Mouse (Mus musculus) retina, adult 2 months (tissue): ENCODE measurements around the gene Manbal.

ENCODE experiments used
- DNase-seq: peaks from one replicate; pipeline ENCODE4 v3.0.0-alpha.2; 2012; ENCODE audit warnings: low read depth, low spot score

The Manbal gene

GRCm38 (mm10) chr2:157367184-157367893, at the start of gene Manbal:
Gene Manbal, plus strand, starts transcription at chr2:157367594.
- DNase-seq, result peak; percentile 80

DNA sequence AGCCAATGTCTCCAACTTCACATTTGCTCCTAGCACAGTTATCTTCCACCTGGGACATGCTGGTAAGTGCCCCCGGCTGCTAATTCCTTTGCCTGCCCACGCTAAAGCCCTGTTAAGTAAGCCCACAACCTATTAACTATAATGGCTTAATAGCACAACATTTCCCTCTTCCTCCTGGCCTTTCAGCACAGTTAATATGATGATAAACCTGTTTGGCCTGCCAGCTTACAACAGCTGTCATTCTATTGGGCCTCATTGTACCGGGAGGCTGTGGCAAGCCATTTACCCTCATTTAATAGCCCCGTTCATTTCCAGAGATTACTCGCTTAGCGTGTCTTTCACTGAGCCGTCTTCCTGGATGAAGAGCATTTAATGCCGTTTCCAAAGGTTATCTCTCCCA, 47.3 kb upstream of the Manbal start:
- DNase-seq, result no peak

GRCm38 (mm10) chr2:157320886-157321285, 46.5 kb upstream of the Manbal start:
- no peak for DNase-seq

DNA sequence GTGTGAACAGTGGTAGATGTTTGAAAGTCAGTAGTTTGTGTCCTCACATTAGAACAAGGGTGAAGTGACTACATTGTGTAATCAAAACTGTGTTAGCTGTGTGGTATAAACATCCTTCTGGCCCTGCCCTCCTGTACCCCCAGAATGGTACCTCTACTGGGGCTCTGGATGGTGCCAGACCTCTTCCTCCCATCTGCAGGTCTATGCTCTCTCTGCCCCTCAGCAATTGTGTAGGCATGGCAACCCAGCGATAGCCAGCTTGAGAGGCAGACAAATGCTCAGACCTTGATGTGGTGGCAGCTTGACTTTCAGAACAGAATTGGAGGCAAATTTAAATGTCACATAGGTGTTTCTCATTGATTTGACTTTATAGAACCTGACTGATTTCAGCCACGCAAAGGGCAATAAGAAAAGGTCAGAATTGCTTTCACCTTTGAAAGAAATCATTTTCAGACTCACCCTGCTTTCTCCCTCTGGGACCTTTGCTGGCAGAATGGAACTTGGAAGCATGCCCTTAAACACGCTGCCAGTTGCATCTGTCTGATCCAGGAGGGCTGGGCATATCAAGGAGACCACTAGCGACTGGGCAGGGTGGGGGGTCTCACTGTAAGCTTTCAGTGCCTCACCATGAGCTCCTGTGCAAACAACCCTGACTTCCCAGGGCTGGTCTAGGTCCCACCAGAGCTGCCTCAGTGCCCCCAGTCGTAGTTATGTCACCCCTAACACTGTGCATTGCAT, 45.2 kb upstream of the Manbal start:
- no peak for DNase-seq

DNA sequence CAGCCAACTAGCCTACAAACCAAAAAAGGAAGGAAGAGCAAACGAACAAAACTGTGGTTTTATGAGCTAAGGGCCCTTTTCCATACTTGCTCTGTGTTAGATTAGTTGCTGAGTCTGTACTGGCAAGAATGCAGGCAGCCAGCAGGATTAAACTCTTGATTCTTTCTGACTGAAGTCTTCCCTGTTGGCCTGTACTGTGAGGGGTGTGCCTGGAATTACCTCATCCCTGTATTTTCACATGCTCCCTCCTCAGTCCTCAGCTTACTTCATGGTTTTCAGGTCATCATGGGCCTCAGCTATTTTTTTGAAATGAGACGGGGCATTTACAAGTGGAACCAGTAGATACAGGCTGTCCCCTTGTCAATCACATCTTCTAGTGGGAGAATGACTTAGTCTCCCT, 42.2 kb upstream of the Manbal start:
- DNase-seq, result no peak

- DNase-seq, result no peak
Measured at GRCm38 (mm10) chr2:157328106-157328505, 39.3 kb upstream of the Manbal start.

- DNase-seq, result no peak
Measured at GRCm38 (mm10) chr2:157328570-157328969, 38.8 kb upstream of the Manbal start.

DNA sequence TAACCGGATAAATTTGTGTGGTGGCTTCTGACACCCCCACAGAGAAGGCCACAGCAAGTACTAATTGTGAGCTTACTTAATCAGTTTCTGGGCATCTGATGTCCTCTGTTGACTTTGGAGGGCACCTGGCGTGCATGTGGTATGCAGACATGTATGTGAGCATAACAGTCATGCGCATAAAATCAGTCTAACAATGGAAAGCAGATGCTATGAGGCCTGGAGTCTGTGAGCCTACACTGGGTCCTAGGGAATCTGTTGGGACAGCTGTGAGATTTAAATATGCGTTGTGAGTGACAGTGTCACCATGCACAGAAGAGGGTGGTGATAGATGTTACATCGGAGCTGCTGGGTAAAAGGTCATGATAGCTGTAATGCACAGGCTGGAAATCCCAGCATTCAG, 35.3 kb upstream of the Manbal start:
- DNase-seq, result no peak

GRCm38 (mm10) chr2:157338663-157339062, 28.7 kb upstream of the Manbal start:
- no peak for DNase-seq

GRCm38 (mm10) chr2:157339532-157339931, 27.9 kb upstream of the Manbal start:
- no peak for DNase-seq

DNA sequence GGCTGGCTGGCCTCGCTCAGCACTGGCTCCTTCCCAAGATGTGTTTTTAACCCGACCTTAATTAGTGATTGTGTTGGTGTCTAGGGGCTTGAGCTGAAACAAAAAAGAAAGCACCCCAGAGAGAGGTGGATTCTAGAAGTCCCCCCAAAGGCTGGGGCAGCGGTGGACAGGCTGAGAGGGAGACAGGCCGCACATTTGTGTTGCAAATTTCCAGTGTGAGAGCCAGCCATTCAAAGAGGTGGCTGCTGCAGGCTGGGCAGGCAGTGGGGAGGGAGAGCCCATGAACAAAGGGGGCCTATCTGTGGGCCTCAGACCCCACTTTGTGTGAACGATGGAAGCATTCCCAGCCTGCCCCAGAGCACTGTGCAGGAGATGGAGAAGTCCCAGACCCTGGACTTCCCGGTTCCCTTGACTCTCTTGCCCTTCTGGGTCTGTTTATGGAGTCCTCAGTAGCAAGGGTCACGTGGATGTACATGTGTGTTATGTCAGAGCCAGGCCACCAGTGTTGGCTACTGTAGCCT, 27.1 kb upstream of the Manbal start:
- DNase-seq, result no peak

DNA sequence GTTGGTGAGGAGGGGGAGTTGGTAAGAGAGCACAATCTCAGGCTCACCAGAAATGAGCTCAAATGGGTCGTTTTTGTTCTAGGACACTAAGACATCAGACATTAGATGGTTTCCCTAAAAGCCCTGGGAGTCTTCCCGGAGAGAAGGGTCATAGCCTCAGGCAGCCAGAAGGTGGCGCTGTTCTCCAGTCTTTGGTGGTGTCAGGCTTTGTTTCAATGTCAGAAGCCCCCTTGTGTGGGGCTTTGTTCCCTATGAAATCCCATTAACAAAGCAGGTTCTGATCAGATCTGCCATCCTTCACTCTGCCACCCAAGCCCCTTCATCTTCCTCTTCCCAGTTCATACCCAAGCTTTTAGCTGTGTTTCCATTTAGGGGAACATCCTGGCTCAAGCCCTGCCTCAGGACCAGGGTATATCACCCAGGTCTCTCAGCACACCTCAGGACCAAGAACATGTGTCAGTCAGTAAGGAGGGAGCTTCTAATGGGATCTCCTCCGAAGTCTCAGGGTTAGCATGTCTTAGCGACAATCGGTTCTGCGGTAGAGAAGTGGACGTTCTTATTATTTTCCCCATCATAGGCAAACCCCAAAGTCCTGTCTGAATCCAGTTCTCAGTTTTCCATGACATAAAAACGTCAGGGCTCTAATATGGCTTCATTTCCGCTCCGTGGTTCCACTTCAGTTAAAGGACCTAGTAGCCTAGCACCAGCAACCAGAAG, 25.7 kb upstream of the Manbal start:
- DNase-seq, result no peak

GRCm38 (mm10) chr2:157342328-157342926, 25.0 kb upstream of the Manbal start:
- no peak for DNase-seq

DNA sequence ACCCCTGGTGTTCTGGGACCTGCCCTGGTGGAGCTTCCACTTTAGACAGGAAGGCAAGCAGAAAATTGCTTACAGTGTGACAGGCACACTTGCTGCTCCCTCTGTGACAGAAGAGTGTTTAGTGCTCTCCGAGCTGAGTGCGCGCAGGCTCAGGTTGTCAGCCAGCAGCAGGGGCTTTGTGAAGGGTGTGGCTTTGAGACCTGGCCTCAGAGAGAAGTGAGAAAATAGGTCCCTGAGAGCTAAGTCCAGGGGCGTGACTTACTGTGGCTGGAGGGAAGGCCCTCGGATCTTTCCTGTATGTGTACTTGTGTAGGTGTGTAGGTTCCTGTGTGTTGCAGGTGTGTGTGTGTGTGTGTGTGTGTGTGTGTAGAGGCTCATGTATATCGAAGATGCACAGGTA, 24.1 kb upstream of the Manbal start:
- DNase-seq, result no peak

GRCm38 (mm10) chr2:157347361-157348159, 19.8 kb upstream of the Manbal start, which contains the start of gene Ghrh:
Gene Ghrh, minus strand, starts transcription at chr2:157347506.
- DNase-seq, result no peak

- DNase-seq, result no peak
Measured at GRCm38 (mm10) chr2:157349121-157349778, 18.1 kb upstream of the Manbal start.

DNA sequence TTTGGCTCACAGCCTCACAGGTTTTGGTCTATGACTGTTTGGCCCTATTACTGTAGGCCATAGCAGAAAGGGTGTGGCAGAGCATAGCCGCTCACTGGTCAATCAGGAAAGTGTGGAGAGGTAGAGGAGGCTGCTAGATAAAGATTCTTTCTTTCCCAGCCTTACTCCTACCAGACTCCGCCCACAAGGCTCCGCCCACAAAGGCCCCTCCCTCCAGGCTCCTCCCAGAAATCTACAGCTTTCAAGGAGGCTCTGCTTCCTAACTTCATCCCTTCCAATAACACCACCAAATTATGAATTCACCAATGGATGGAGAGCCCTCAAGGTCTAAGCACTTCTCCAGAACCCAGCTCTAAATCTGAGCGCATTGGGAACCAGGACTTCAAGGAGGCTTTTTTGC, 14.2 kb upstream of the Manbal start:
- DNase-seq, result no peak

DNA sequence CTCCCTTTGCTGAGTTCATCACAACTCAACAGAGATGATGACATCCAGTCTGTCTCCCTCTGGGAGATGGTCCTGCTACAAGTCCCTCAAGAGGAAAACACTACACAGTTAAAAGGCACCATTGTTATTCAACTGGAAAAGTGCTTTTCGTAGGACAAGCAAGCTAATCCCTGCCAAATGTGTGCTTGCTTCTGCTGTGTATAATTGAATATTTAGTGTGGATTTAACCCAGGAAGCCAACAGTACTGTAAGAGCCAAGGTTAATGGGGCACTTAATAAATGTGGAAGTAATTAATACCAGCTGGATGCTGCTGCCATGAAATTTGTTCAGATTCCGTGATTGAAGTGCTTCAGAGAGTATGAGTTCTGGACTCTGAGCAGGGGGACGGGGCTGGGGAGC, 13.3 kb upstream of the Manbal start:
- DNase-seq, result no peak

DNA sequence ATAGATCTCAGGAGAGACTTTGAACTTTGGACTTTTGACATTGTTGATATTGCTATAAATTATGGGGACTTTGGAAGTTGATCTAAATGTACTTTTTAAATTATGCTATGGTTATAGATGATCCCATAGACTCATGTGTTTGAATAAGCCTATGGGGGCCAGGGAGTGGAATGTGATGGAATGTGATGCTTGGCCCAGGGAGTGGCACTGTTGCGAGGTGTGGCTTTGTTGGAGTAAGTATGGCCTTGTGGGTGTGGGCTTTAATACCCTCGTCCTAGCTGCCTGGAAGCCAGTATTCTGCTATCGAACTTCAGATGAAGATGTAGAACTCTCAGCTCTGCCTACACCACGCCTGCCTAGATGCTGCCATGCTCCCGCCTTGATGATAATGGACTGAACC, 7.4 kb upstream of the Manbal start:
- DNase-seq, result no peak

DNA sequence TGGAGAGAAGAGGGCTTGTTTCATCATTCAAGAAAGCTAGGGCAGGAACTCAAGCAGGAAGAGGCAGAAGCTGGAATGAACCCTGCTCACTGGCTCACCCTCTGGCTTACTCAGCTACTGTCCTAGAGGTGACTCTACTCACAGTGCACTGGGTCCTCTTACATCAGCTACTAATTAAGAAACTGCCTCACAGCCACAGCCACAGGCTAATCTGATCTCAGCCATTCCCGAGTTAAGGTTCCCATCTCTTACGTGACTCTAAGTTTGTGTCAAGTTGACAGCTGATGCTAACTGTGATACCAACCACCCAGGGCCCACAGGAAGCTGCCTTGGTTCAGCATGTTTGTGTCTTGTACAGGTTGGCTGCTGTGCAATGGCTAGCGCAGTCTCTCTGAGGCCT, 4.4 kb upstream of the Manbal start:
- no peak for DNase-seq

DNA sequence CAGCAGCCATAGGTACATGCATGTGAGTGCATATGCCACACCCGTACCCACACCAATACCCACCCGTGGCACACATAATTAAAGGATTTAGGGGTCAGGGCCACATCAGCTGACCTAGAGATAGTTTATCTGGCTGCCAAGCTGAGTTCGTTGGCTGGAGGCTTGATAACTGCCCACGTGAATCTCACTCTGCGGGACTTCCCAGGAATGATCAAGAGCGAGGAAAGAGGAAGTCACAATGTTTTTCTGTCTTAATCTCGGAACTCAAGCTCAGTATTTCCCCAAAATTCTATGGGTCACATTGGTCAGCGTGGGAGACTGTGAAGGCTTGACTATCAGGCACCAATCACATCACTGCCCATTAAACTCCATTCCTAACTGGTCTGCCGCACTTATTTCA, 632 bp upstream of the Manbal start:
- no peak for DNase-seq
